Mouse (Mus musculus) small intestine, adult 2 months (tissue): ENCODE data around the gene Neu2.

ENCODE experiments used
- CTCF ChIP-seq: fragments of 200-500 bp; IDR thresholded peaks from 2 replicates; pipeline ENCODE4 v1.5.1; 2012; ENCODE audit warnings: low read depth, mild to moderate bottlenecking, control low read depth, inconsistent platforms, low read length, moderate library complexity, mixed read lengths; ENCODE audit not compliant: insufficient replicate concordance, insufficient read length; ENCODE audit errors: extremely low read depth
- POLR2A ChIP-seq: fragments of 200-500 bp; IDR thresholded peaks from 2 replicates; pipeline ENCODE4 v1.6.1; 2012; ENCODE audit warnings: low read depth, mild to moderate bottlenecking, control low read depth, inconsistent platforms, low read length, moderate library complexity

- TF ChIP-seq CTCF = no peak
- TF ChIP-seq POLR2A = no peak
Measured at GRCm38 (mm10) chr1:87467469-87467868, 42.2 kb upstream of the Neu2 start.
